Mouse (Mus musculus): ENCODE measurements around the gene Psme2. TPM values are rescaled to one million over a fixed set of nuclear protein-coding genes. Genes with fewer than 3 reads are reported as not detected.

Gene Psme2
- total RNA-seq, 2 experiments from 2014 or later = 124 to 153 TPM

Other genes starting within 250 kb of the Psme2 start
- 10 to 100 TPM; 23.7 to 28.5 TPM for gene Dhrs4, start 112.4 kb downstream of the Psme2 start, total RNA-seq (2021)
- gene Carmil3, start 100.5 kb downstream of the Psme2 start, total RNA-seq (2021) = 1 to 10 TPM; 3.2 to 4.4 TPM
- gene Cpne6, start 80.7 kb downstream of the Psme2 start, total RNA-seq (2021) = not detected
- not detected for gene Nrl, start 66.1 kb downstream of the Psme2 start, total RNA-seq (2021)
- 10 to 100 TPM; 21.6 to 21.8 TPM for gene Pck2, start 50.8 kb downstream of the Psme2 start, total RNA-seq (2021)
- gene Dcaf11, start 31.1 kb downstream of the Psme2 start, total RNA-seq (2021) = 10 to 100 TPM; 44.5 to 54.3 TPM
- gene A730061H03Rik, start 30.7 kb downstream of the Psme2 start, total RNA-seq (2021) = 1 to 10 TPM in 1 of 2 experiments, not detected in 1; 1.4 TPM
- 100 to 1,000 TPM; 294 to 332 TPM for gene Fitm1, start 15.5 kb downstream of the Psme2 start, total RNA-seq (2021)
- gene Psme1, start 13.0 kb downstream of the Psme2 start, total RNA-seq (2021) = 10 to 100 TPM; 82.0 to 88.4 TPM
- gene Emc9, start 5.8 kb downstream of the Psme2 start, total RNA-seq (2021) = 10 to 100 TPM; 49.1 to 53.6 TPM
- 10 to 100 TPM; 21.2 to 22.4 TPM for gene Rnf31, start 595 bp upstream of the Psme2 start, total RNA-seq (2021)
- gene Irf9, start 12.5 kb upstream of the Psme2 start, total RNA-seq (2021) = 1 to 10 TPM; 7.0 to 9.0 TPM
- 1 to 10 TPM; 2.7 to 3.2 TPM for gene Rec8, start 26.9 kb upstream of the Psme2 start, total RNA-seq (2021)
- 100 to 1,000 TPM in 1 of 2 experiments, 10 to 100 TPM in 1; 97.6 to 104 TPM for gene Ipo4, start 44.8 kb upstream of the Psme2 start, total RNA-seq (2021)
- gene Gm49378, start 46.8 kb upstream of the Psme2 start, total RNA-seq (2021) = 1 to 10 TPM; 1.7 to 2.4 TPM
- gene Tm9sf1, start 52.7 kb upstream of the Psme2 start, total RNA-seq (2021) = 10 to 100 TPM; 46.8 to 47.8 TPM
- 1 to 10 TPM; 1.4 to 2.0 TPM for gene Tssk4, start 59.1 kb upstream of the Psme2 start, total RNA-seq (2021)
- gene Mdp1, start 69.4 kb upstream of the Psme2 start, total RNA-seq (2021) = 10 to 100 TPM; 27.2 to 27.5 TPM
- gene Gmpr2, start 80.8 kb upstream of the Psme2 start, total RNA-seq (2021) = 10 to 100 TPM; 12.7 to 13.9 TPM
- gene Nedd8, start 81.0 kb upstream of the Psme2 start, total RNA-seq (2021) = 100 to 1,000 TPM; 257 to 278 TPM
- gene Tinf2, start 90.7 kb upstream of the Psme2 start, total RNA-seq (2021) = 10 to 100 TPM; 21.6 to 21.7 TPM
- gene Tgm1, start 122.8 kb upstream of the Psme2 start, total RNA-seq (2021) = under 1 TPM; 0.39 to 0.49 TPM
- gene Rabggta, start 131.2 kb upstream of the Psme2 start, total RNA-seq (2021) = 10 to 100 TPM; 10.9 to 12.8 TPM
- gene Dhrs1, start 154.6 kb upstream of the Psme2 start, total RNA-seq (2021) = 10 to 100 TPM; 40.1 to 41.3 TPM
- 10 to 100 TPM; 16.9 to 18.5 TPM for gene Nop9, start 154.6 kb upstream of the Psme2 start, total RNA-seq (2021)
- gene Cideb, start 167.3 kb upstream of the Psme2 start, total RNA-seq (2021) = under 1 TPM in 1 of 2 experiments, not detected in 1; 0.36 TPM
- under 1 TPM; 0.13 to 0.20 TPM for gene Ltb4r2, start 170.3 kb upstream of the Psme2 start, total RNA-seq (2021)
- under 1 TPM; 0.49 to 0.64 TPM for gene Ltb4r1, start 174.8 kb upstream of the Psme2 start, total RNA-seq (2021)
- gene Adcy4, start 193.0 kb upstream of the Psme2 start, total RNA-seq (2021) = 10 to 100 TPM in 1 of 2 experiments, 1 to 10 TPM in 1; 9.2 to 11.3 TPM
- gene Ripk3, start 197.8 kb upstream of the Psme2 start, total RNA-seq (2021) = 10 to 100 TPM in 1 of 2 experiments, 1 to 10 TPM in 1; 9.4 to 10.7 TPM
- gene Nfatc4, start 232.0 kb upstream of the Psme2 start, total RNA-seq (2021) = 10 to 100 TPM; 23.0 to 26.0 TPM

Data from gastrocnemius, postnatal 4 days (tissue).